In the genomic region with DNA sequence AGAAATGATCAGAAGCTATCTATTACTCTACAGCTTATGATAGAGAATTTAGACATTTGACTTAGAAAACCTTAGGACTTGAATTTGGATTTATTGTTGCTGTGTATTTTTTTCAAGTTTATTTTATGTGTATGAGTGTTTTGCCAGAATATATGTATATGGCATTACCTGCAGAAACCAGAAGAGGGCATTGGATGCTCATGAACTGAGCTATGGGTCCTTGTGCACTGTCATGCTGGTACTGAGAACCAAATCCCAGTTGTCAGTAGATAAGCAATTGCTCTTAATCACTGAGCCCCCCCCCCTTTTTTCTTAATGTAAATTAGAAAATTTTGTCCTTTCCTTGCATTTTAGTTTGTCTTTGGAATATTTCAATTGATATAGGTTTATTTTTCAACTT, we compare ENCODE assay signal across 24 mouse cellular contexts.
A peak's percentile ranks its signal among the peaks of the same experiment; 100 is the strongest.
DNase-seq lines count a peak whose midpoint lies in the region; TF ChIP-seq lines count a peak whose summit lies in the region.
"Had no signal": no experiment of that assay in that cellular context is flagged by ENCODE, and none has a peak within 500 bp of the region (broad histone marks: within the 10 kb centered on the region; RNA-seq: fewer than 3 reads in every experiment).

No protein-coding gene starts in this region.

- DNase-seq in 416B (ENCODE audit: low read depth) (peak; percentile 39), CH12.LX (ENCODE audit: extremely low read depth) (no peak), NIH3T3 (ENCODE audit: low read depth) (peak; percentile 50)
- DNase-seq in brain, adult 2 months (ENCODE audit: low read depth, low spot score), result peak; percentile 1
- no peak for DNase-seq in left cerebral cortex, postnatal 25 days (ENCODE audit: low spot score in 2 of 2)
- no peak for DNase-seq in frontal cortex, postnatal 14 days (ENCODE audit: low spot score in 2 of 2)
- DNase-seq: adrenal gland, postnatal 10 days; cerebellum, adult 11 months; cerebellum, adult 9-10 months; gastrocnemius, postnatal 14 days; heart, postnatal 14 days; kidney, postnatal 14 days; liver, embryonic 13.5 days; lung, adult 2 months; lung, postnatal 10 days had no signal

- in situ Hi-C loops in CH12.LX (cut with MboI; ENCODE audit: low pct_ligation_motif_present, low pct_unique_long_range_greater_than_20kb, low sequenced_read_pairs), result no loop called here

- dilution Hi-C loops in CH12.LX (cut with MboI; ENCODE audit: extremely low pct_ligation_motif_present, extremely low pct_unique_long_range_greater_than_20kb, low sequenced_read_pairs), result no loop called here

- H3K4me3 ChIP-seq in CH12.LX (replicated peaks in 1 of 3; ENCODE audit: low read depth in 2 of 3, low read length in 2 of 3, poor library complexity in 1 of 3), result no peak overlapping the region
- H3K4me3 ChIP-seq: erythroblast, embryonic 14.5 days; hindbrain, embryonic 10.5 days; intestine, embryonic 15.5 days; limb, embryonic 10.5 days; limb, embryonic 15.5 days; liver, embryonic 13.5 days; midbrain, embryonic 13.5 days; neural tube, embryonic 13.5 days had no signal

- no peaks in the 10 kb centered on the region for H3K36me3 ChIP-seq in CH12.LX (replicated peaks in 1 of 2; ENCODE audit: control insufficient read depth in 1 of 2, insufficient read depth in 1 of 2, low read length in 1 of 2)
- H3K36me3 ChIP-seq: G1E; hindbrain, embryonic 10.5 days; intestine, embryonic 15.5 days; limb, embryonic 10.5 days; limb, embryonic 15.5 days; liver, embryonic 13.5 days; midbrain, embryonic 13.5 days; neural tube, embryonic 13.5 days had no signal

- intact Hi-C loops in left cerebral cortex, postnatal 25 days (cut with DNase I), result no loop called here

- H3K9ac ChIP-seq in CH12.LX (ENCODE audit: insufficient read depth, low read depth), result no peak overlapping the region
- H3K9ac ChIP-seq: intestine, embryonic 15.5 days; limb, embryonic 15.5 days; liver, embryonic 13.5 days; midbrain, embryonic 13.5 days; neural tube, embryonic 13.5 days had no signal

- H3K4me1 ChIP-seq in CH12.LX (ENCODE audit: control insufficient read depth in 1 of 2, insufficient read depth in 2 of 2), result no peaks in the 10 kb centered on the region
- H3K4me1 ChIP-seq: hindbrain, embryonic 10.5 days; intestine, embryonic 15.5 days; limb, embryonic 10.5 days; limb, embryonic 15.5 days; liver, embryonic 13.5 days; midbrain, embryonic 13.5 days; neural tube, embryonic 13.5 days had no signal

- TF ChIP-seq CTCF in CH12.LX (conservative IDR thresholded peaks at IDR 0.05 in 1 of 2, IDR thresholded peaks at IDR 0.05 in 1 of 2; ENCODE audit: low read depth in 2 of 2, low read length in 2 of 2), result peak in 1 of 2 experiments; percentile 51; a peak in 2 of 4 replicates

- no peak for TF ChIP-seq POLR2A in CH12.LX (IDR thresholded peaks at IDR 0.05; ENCODE audit: low read depth, low read length)

- TF ChIP-seq RAD21 in CH12.LX (IDR thresholded peaks at IDR 0.05; ENCODE audit: low read depth, low read length), result peak; percentile 61

- no peak for TF ChIP-seq EP300 in CH12.LX (IDR thresholded peaks at IDR 0.05; ENCODE audit: low read length)

- H3K27ac ChIP-seq in CH12.LX (ENCODE audit: insufficient read depth, low read depth), result no peak overlapping the region
- H3K27ac ChIP-seq: hindbrain, embryonic 10.5 days; intestine, embryonic 15.5 days; limb, embryonic 10.5 days; limb, embryonic 15.5 days; liver, embryonic 13.5 days; macrophage; midbrain, embryonic 13.5 days; neural tube, embryonic 13.5 days had no signal

- no peaks in the 10 kb centered on the region for H3K79me2 ChIP-seq in CH12.LX (replicated peaks; ENCODE audit: control insufficient read depth, extremely low read depth, insufficient read depth, poor library complexity, severe bottlenecking)

- no peaks in the 10 kb centered on the region for H3K27me3 ChIP-seq in CH12.LX (replicated peaks)
- H3K27me3 ChIP-seq: intestine, embryonic 15.5 days; limb, embryonic 15.5 days; liver, embryonic 13.5 days; midbrain, embryonic 13.5 days; neural tube, embryonic 13.5 days had no signal

- no peak overlapping the region for H3K4me2 ChIP-seq in CH12.LX (ENCODE audit: insufficient read depth, low read depth, poor library complexity, severe bottlenecking)
- H3K4me2 ChIP-seq: intestine, embryonic 15.5 days; limb, embryonic 15.5 days; liver, embryonic 13.5 days; midbrain, embryonic 13.5 days; neural tube, embryonic 13.5 days had no signal

- peaks cover 17% of the 10 kb centered on the region for H3K9me3 ChIP-seq in CH12.LX (replicated peaks; ENCODE audit: low read length)
- H3K9me3 ChIP-seq: G1E; hindbrain, embryonic 10.5 days; intestine, embryonic 15.5 days; limb, embryonic 10.5 days; limb, embryonic 15.5 days; liver, embryonic 13.5 days; midbrain, embryonic 13.5 days; neural tube, embryonic 13.5 days had no signal

TF ChIP-seq in CH12.LX, 34 proteins besides CTCF, POLR2A, EP300 and RAD21:
- TF ChIP-seq SMC3 (IDR thresholded peaks at IDR 0.05; ENCODE audit: low read depth, low read length) (peak; percentile 42), ETS1 (conservative IDR thresholded peaks at IDR 0.05; ENCODE audit: low read depth, low read length) (no peak)

Comparison
In these comparisons a context has a peak if more than half of its experiments do, and no peak if none do; other contexts are left out.
1. DNase-seq: peak in 416B (single experiment), NIH3T3 (single experiment) and brain, adult 2 months (single experiment); none in CH12.LX (single experiment), left cerebral cortex, postnatal 25 days (0 of 2) and frontal cortex, postnatal 14 days (0 of 2).